Mouse (Mus musculus) embryonic facial prominence, embryonic 10.5 days (tissue): Measurements from ENCODE around the gene Pcare. TPM values are rescaled to one million over a fixed set of nuclear protein-coding genes. Genes with fewer than 3 reads are reported as not detected.
A peak's percentile ranks its signal among the peaks of the same experiment; 100 is the strongest.

ENCODE experiments used
- DNase-seq: peaks from one replicate; pipeline ENCODE4 v3.0.0-alpha.2; 2017; ENCODE audit warnings: low spot score
- H3K27ac ChIP-seq: fragments of 300-500 bp; sonication (generic); replicated peaks from 2 replicates; pipeline ENCODE4 v1.5.1; 2016; ENCODE audit warnings: mild to moderate bottlenecking
- H3K27me3 ChIP-seq: fragments of 300-500 bp; sonication (generic); replicated peaks from 2 replicates; pipeline ENCODE4 v1.6.1; 2016; ENCODE audit warnings: low read depth, mild to moderate bottlenecking; ENCODE audit not compliant: poor library complexity, severe bottlenecking
- H3K36me3 ChIP-seq: fragments of 300-500 bp; sonication (generic); replicated peaks from 2 replicates; pipeline ENCODE4 v1.6.1; 2016; ENCODE audit warnings: mild to moderate bottlenecking, moderate library complexity
- H3K4me1 ChIP-seq: fragments of 300-500 bp; sonication (generic); 2 replicates; pipeline ENCODE4 v1.6.1; 2016
- H3K4me3 ChIP-seq: fragments of 300-500 bp; sonication (generic); 2 replicates; pipeline ENCODE4 v1.5.1; 2016; ENCODE audit warnings: mild to moderate bottlenecking, moderate library complexity
- H3K9me3 ChIP-seq: fragments of 300-500 bp; sonication (generic); 2 replicates; pipeline ENCODE4 v1.6.1; 2016; ENCODE audit warnings: mild to moderate bottlenecking
- WGBS: fragments of 180-500 bp; shearing (Covaris S2); methylation state at CpG from one replicate; pipeline ENCODE4 v1.1.7; 2016; 5-methylcytosine and 5-hydroxymethylcytosine counted together
- polyA plus RNA-seq: library from polyadenylated mRNA; unstranded; fragments of >200 nt; fragmentation: Nextera tagmentation; extraction: Ambion mirVana; gene quantifications from 2 replicates; pipeline ENCODE4 v1.2.1, GENCODE M21; 2016

The Pcare gene
- polyA plus RNA-seq, 1 experiment from 2014 or later = not detected

DNA sequence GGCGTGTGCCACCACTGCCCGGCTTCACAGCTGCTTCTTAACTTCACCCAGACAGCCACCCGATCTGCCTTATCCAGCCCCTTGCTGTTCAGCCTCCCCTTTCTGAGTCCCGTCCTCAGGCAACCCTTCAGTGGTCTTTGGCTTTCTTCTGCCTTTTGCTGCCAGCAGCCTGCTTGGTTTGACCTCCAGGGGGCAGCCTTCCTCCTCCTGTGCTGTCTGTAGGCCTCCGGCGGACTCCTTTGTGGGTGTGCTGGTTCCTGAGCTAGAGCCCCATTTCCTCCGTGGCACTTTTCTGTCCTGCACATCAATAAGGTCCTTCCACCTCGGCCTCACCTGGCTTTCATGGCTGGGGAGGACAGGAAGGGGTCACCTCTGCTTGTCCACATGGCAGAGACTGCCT lies 58.9 kb downstream of the Pcare start:
- Histone ChIP-seq H3K9me3 (no peaks in the 10 kb centered on the region), H3K4me1 (peaks cover 29% of the 10 kb centered on the region), H3K4me3 (no peak overlapping the region), H3K27ac (peak overlapping the region; percentile 25; the same call in 1 of the 2 replicates), H3K36me3 (no peaks in the 10 kb centered on the region), H3K27me3 (no peaks in the 10 kb centered on the region)
- WGBS = 53% methylated on average over 8 of the region's 8 CpGs
- peak; percentile 57 for DNase-seq

Other genes with a start within 250 kb of the Pcare start
- gene Ndc80, start 226.0 kb downstream of the Pcare start, polyA plus RNA-seq = 61.4 and 62.6 TPM in 2 replicates
- gene Spdya, start 200.8 kb downstream of the Pcare start, polyA plus RNA-seq = 0.79 and 0.87 TPM in 2 replicates
- 111 and 117 TPM in 2 replicates for gene Wdr43, start 137.0 kb downstream of the Pcare start, polyA plus RNA-seq
- 0.05 TPM in 1 of 2 replicates, not detected in the other for gene Togaram2, start 79.6 kb downstream of the Pcare start, polyA plus RNA-seq
- 3.5 and 3.8 TPM in 2 replicates for gene Clip4, start 15.6 kb upstream of the Pcare start, polyA plus RNA-seq